Mouse (Mus musculus) liver, adult 2 months (tissue): ENCODE results near the gene Snrpg. TPM values are rescaled to one million over a fixed set of nuclear protein-coding genes. Genes with fewer than 3 reads are reported as not detected.
A peak's percentile ranks its signal among the peaks of the same experiment; 100 is the strongest.

Experiments
- DNase-seq: peaks from one replicate; pipeline ENCODE4 v3.0.0-alpha.2; 2011; ENCODE audit warnings: low read depth, low spot score; ENCODE audit errors: extremely low read depth
- H3K27ac ChIP-seq: fragments of 200-500 bp; replicated peaks from 2 replicates; pipeline ENCODE4 v1.5.1; 2012; ENCODE audit warnings: low read depth, mild to moderate bottlenecking, control low read depth, inconsistent platforms, low read length; ENCODE audit not compliant: insufficient read depth
- H3K27me3 ChIP-seq: fragments of 200-500 bp; 2 replicates; pipeline ENCODE4 v1.6.1; 2012; ENCODE audit warnings: mild to moderate bottlenecking, moderate library complexity, low read length, inconsistent platforms; ENCODE audit not compliant: control insufficient read depth, insufficient read depth
- H3K36me3 ChIP-seq: fragments of 200-500 bp; 2 replicates; pipeline ENCODE4 v1.6.1; 2012; ENCODE audit warnings: low read length, inconsistent platforms; ENCODE audit not compliant: control insufficient read depth, insufficient read depth
- H3K4me1 ChIP-seq: fragments of 200-500 bp; 2 replicates; pipeline ENCODE4 v1.6.1; 2011; ENCODE audit warnings: low read length; ENCODE audit not compliant: control insufficient read depth, insufficient read depth
- H3K4me3 ChIP-seq: fragments of 200-500 bp; 2 replicates; pipeline ENCODE4 v1.5.1; 2011; ENCODE audit warnings: low read depth, mild to moderate bottlenecking, control low read depth, low read length, moderate library complexity; ENCODE audit not compliant: insufficient read depth
- H3K79me2 ChIP-seq: fragments of 200-500 bp; 2 replicates; pipeline ENCODE4 v1.6.1; 2012; ENCODE audit warnings: inconsistent platforms, mild to moderate bottlenecking, low read length, moderate library complexity; ENCODE audit not compliant: control insufficient read depth, insufficient read depth
- H3K9ac ChIP-seq: fragments of 200-500 bp; 2 replicates; pipeline ENCODE4 v1.6.1; 2012; ENCODE audit warnings: low read depth, mild to moderate bottlenecking, control low read depth, inconsistent platforms, low read length
- CTCF ChIP-seq: fragments of 200-500 bp; IDR thresholded peaks from 2 replicates; pipeline ENCODE4 v1.5.1; 2011; ENCODE audit warnings: low read depth, low read length, control low read depth
- POLR2A ChIP-seq: fragments of 200-500 bp; IDR thresholded peaks from 2 replicates; pipeline ENCODE4 v1.6.1; 2011; ENCODE audit warnings: low read length, control low read depth; ENCODE audit not compliant: insufficient read depth; ENCODE audit errors: extremely low read depth
- WGBS: fragments of 180-500 bp; shearing (Covaris S2); methylation state at CpG from one replicate; pipeline ENCODE4 v1.1.7; 2018; 5-methylcytosine and 5-hydroxymethylcytosine counted together
- polyA plus RNA-seq: library from polyadenylated mRNA; depleted of rRNA; stranded (reverse); fragments of >200 nt; gene quantifications from 2 replicates; pipeline ENCODE4 v1.2.3, GENCODE M21; 2012
- total RNA-seq: library from RNA; depleted of rRNA; stranded (reverse); fragments of >200 nt; gene quantifications from 2 replicates; pipeline ENCODE4 v1.2.3, GENCODE M21; 2014

Gene Snrpg
- total and polyA plus RNA-seq, 2 experiments: 12.6 to 25.9 TPM

DNA sequence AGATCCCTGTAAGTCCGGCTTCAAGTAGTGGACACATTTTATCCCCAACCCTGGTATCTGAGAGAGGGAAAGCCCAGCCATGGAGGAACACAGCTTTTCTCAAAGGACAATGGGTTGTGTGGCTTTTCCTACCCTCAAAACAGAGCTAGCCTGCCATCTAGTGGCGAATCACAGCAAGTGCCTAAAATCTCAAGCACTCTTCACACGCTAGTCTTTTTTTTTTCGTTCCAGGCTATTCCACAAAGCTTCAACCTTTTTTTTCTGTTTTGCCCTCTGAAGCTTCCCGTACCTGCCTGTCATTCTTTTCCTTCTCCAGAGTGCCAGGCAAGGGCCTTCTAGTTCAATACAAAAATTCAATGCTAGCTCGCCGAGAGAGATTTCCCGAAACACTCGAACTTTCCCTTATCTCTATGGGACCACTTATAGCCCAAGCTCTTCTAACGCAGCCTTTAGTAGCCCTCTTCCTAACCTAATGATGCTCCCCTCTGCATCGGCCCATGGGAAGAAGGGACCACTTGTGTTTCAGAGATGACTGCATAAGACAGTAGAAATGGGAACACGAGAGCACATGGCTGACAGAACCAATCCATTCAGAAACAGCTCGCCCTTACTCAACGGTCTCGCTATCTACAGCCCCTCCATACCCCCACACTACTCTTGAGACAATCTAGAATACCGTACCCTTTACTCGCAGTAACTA, 6.5 kb upstream of the Snrpg start:
- Histone ChIP-seq H3K36me3 (peaks cover 6% of the 10 kb centered on the region), H3K9ac (peak overlapping the region; percentile 87), H3K4me1 (peaks cover 6% of the 10 kb centered on the region), H3K27me3 (no peaks in the 10 kb centered on the region), H3K79me2 (no peaks in the 10 kb centered on the region), H3K27ac (no peak overlapping the region), H3K4me3 (peak overlapping the region; percentile 76)
- WGBS: 0% methylated on average over 17 of the region's 17 CpGs
- no peak for TF ChIP-seq POLR2A
- peak; percentile 64 for TF ChIP-seq CTCF
- peak; percentile 66 for DNase-seq

- Histone ChIP-seq H3K27me3 (no peaks in the 10 kb centered on the region), H3K4me3 (peak within 1 kb of the TSS; percentile 76), H3K36me3 (peaks cover 6% of the 10 kb centered on the region), H3K4me1 (peaks cover 8% of the 10 kb centered on the region), H3K27ac (peak within 1 kb of the TSS; percentile 94), H3K9ac (peak within 1 kb of the TSS; percentile 87), H3K79me2 (no peaks in the 10 kb centered on the region)
- TF ChIP-seq POLR2A: peak; percentile 73
- TF ChIP-seq CTCF: peak; percentile 94
- peak; percentile 92 for DNase-seq
- WGBS: under 1% methylated on average over 75 of the region's 76 CpGs
These were observed 5.6 kb upstream of the Snrpg start, which contains the start of gene Fam136a for GRCm38 (mm10) chr6:86365371-86366124. Fam136a (plus strand) TSS chr6:86365646.

DNA sequence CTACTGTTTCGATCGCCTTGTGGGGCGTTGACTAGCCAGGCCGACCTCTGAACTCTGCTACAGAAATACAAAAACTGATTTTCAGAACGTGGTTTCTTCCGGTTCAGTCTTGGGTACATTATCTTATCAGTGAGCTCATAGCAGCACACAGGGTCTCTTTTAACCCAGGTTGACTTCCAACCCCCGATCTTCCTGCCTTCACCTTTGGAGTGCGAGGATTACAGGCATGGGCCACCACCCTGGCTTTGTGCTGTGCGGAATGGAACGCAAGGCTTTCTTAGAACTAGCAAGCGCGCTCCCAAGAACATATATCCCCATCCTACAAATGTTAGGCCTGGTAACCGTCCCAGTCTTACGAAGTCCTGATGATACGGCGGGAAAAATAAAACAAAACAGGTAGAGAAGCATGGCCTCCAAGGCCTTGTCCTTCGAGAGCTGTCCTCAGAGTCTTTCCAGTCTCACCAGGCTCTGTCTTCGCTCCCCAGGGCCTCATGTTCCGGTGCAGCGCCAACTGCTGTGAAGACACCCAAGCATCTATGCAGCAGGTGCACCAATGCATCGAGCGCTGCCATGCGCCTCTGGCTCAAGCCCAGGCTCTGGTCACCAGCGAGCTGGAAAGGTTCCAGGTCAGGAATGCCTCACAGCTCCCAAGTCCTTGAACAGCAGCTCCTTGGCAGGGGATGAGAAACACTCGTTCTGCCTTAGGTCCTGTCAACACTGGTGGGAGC, 4.8 kb upstream of the Snrpg start:
- TF ChIP-seq CTCF (no peak), POLR2A (no peak)
- H3K9ac ChIP-seq: peak overlapping the region; percentile 81
- H3K4me3 ChIP-seq: peak overlapping the region; percentile 76
- peak overlapping the region; percentile 94 for H3K27ac ChIP-seq
- H3K4me1 ChIP-seq: peaks cover 11% of the 10 kb centered on the region
- no peaks in the 10 kb centered on the region for H3K27me3 ChIP-seq
- H3K79me2 ChIP-seq: no peaks in the 10 kb centered on the region
- WGBS: 16% methylated on average over 25 of the region's 25 CpGs
- H3K36me3 ChIP-seq: peaks cover 6% of the 10 kb centered on the region
- peak; percentile 86 for DNase-seq

DNA sequence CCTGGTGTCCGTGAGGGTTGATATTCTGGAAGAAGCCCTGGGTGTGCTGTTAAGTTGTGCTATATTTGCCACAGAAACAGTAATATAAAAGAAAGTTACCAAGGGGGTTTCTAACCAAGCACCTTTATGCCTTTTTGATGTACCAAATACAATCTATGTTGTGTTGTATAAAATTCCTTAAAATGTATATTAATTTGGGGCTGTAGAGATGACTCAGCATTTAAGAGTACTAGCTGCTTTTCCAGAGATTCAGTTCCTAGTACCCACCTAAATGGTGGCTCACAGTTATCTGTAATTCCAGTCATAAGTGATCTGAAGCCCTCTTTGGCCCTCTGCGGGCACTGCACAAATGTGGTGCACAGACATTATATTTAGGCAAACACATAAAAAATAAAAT, 4.3 kb upstream of the Snrpg start:
- 54% methylated on average over 2 of the region's 2 CpGs for WGBS
- TF ChIP-seq CTCF (no peak), POLR2A (no peak)
- Histone ChIP-seq H3K9ac (peak overlapping the region; percentile 81), H3K79me2 (no peaks in the 10 kb centered on the region), H3K36me3 (peaks cover 6% of the 10 kb centered on the region), H3K4me3 (peak overlapping the region; percentile 76; the same call in 1 of the 2 replicates), H3K27ac (peak overlapping the region; percentile 94), H3K27me3 (no peaks in the 10 kb centered on the region), H3K4me1 (peaks cover 11% of the 10 kb centered on the region)
- no peak for DNase-seq

DNA sequence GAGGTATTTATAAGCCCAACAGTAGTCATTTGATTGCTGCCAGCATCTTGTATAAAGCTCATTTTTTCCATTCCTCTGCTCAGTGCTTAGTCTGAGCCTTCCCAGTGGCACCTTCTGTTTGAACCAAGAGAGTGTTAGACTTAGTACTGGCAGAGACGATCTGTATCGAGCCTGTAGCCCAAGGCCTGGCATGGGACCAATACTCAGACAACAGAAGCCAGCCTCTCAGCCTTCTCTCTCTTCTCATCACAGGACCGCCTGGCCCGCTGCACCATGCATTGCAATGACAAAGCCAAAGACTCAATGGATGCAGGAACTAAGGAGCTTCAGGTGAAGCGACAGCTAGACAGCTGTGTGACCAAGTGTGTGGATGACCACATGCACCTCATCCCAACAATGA, 2.6 kb upstream of the Snrpg start:
- Histone ChIP-seq H3K9ac (no peak overlapping the region), H3K4me3 (no peak overlapping the region), H3K79me2 (peaks cover 3% of the 10 kb centered on the region; the same call in 1 of the 2 replicates), H3K36me3 (peaks cover 6% of the 10 kb centered on the region), H3K4me1 (peaks cover 11% of the 10 kb centered on the region), H3K27me3 (no peaks in the 10 kb centered on the region), H3K27ac (no peak overlapping the region)
- no peak for DNase-seq
- 75% methylated on average over 5 of the region's 5 CpGs for WGBS
- no peak for TF ChIP-seq CTCF
- TF ChIP-seq POLR2A: no peak
